Mouse (Mus musculus) adipocyte (in vitro differentiated cells): ENCODE results near the gene Tmem168.

Experiments
- DNase-seq: peaks from one replicate; pipeline ENCODE4 v3.0.0-alpha.2; 2016; ENCODE audit warnings: low spot score

The Tmem168 gene

GRCm38 (mm10) chr6:13607621-13608493 is at the start of gene Tmem168:
Gene Tmem168, minus strand, starts transcription at chr6:13608100.
- DNase-seq: peak; percentile 89

GRCm38 (mm10) chr6:13654081-13654480 is 46.2 kb upstream of the Tmem168 start:
- no peak for DNase-seq

- no peak for DNase-seq
Measured at GRCm38 (mm10) chr6:13652284-13652683, 44.4 kb upstream of the Tmem168 start.

GRCm38 (mm10) chr6:13650854-13651253 is 43.0 kb upstream of the Tmem168 start:
- DNase-seq: no peak

GRCm38 (mm10) chr6:13648305-13648704 is 40.4 kb upstream of the Tmem168 start:
- no peak for DNase-seq

GRCm38 (mm10) chr6:13636582-13636989 is 28.7 kb upstream of the Tmem168 start:
- no peak for DNase-seq

GRCm38 (mm10) chr6:13632571-13632970 is 24.7 kb upstream of the Tmem168 start:
- DNase-seq: no peak

GRCm38 (mm10) chr6:13630607-13631006 is 22.7 kb upstream of the Tmem168 start:
- no peak for DNase-seq

GRCm38 (mm10) chr6:13619618-13620017 is 11.7 kb upstream of the Tmem168 start:
- no peak for DNase-seq

GRCm38 (mm10) chr6:13617110-13617509 is 9.2 kb upstream of the Tmem168 start:
- DNase-seq: peak; percentile 46

- DNase-seq: no peak
Measured at GRCm38 (mm10) chr6:13614568-13614967, 6.7 kb upstream of the Tmem168 start.

- DNase-seq: no peak
Measured at GRCm38 (mm10) chr6:13613671-13614070, 5.8 kb upstream of the Tmem168 start.

GRCm38 (mm10) chr6:13610869-13611268 is 3.0 kb upstream of the Tmem168 start:
- DNase-seq: no peak

- DNase-seq: no peak
Measured at GRCm38 (mm10) chr6:13609353-13610140, 1.6 kb upstream of the Tmem168 start.

- peak; percentile 82 for DNase-seq
Measured at GRCm38 (mm10) chr6:13606921-13607620, 829 bp downstream of the Tmem168 start.

GRCm38 (mm10) chr6:13606394-13606793 is 1.5 kb downstream of the Tmem168 start:
- no peak for DNase-seq

- DNase-seq: no peak
Measured at GRCm38 (mm10) chr6:13603134-13603533, 4.8 kb downstream of the Tmem168 start.

GRCm38 (mm10) chr6:13601587-13601986 is 6.3 kb downstream of the Tmem168 start:
- DNase-seq: peak; percentile 89

- no peak for DNase-seq
Measured at GRCm38 (mm10) chr6:13598239-13598923, 9.5 kb downstream of the Tmem168 start.

GRCm38 (mm10) chr6:13592729-13593345 is 15.1 kb downstream of the Tmem168 start:
- peak; percentile 54 for DNase-seq

GRCm38 (mm10) chr6:13586560-13586959 is 21.3 kb downstream of the Tmem168 start:
- no peak for DNase-seq
